Mouse (Mus musculus): ENCODE measurements around the gene Tmem87b.

GRCm38 (mm10) chr2:128885225-128885811 is 67.4 kb downstream of the Tmem87b start:
- no peak for TF ChIP-seq CTCF (IDR thresholded peaks at IDR 0.05; ENCODE audit: low read depth, low read length)
- TF ChIP-seq GATA1 (IDR thresholded peaks at IDR 0.05; ENCODE audit: borderline replicate concordance, low read length) = no peak
